Mouse (Mus musculus) erythroblast, embryonic 14.5 days (primary cell): Measurements from ENCODE around the gene Poll.

Experiments
- GATA1 ChIP-seq: IDR thresholded peaks from 2 replicates; pipeline ENCODE4 v1.6.1; 2012; ENCODE audit warnings: low read length, inconsistent platforms, mixed read lengths
- TAL1 ChIP-seq: IDR thresholded peaks from 3 replicates; pipeline ENCODE4 v1.6.1; 2012; ENCODE audit warnings: low read length, inconsistent platforms, mixed read lengths

GRCm38 (mm10) chr19:45586850-45587249 lies 26.5 kb upstream of the Poll start:
- TF ChIP-seq TAL1 (no peak), GATA1 (no peak)
